Mouse (Mus musculus): ENCODE measurements around the gene Ube2h. TPM values are rescaled to one million over a fixed set of nuclear protein-coding genes. Genes with fewer than 3 reads are reported as not detected.
A peak's percentile ranks its signal among the peaks of the same experiment; 100 is the strongest.

Gene Ube2h
- polyA plus RNA-seq, 1 experiment from 2014 or later = 35.4 TPM

DNA sequence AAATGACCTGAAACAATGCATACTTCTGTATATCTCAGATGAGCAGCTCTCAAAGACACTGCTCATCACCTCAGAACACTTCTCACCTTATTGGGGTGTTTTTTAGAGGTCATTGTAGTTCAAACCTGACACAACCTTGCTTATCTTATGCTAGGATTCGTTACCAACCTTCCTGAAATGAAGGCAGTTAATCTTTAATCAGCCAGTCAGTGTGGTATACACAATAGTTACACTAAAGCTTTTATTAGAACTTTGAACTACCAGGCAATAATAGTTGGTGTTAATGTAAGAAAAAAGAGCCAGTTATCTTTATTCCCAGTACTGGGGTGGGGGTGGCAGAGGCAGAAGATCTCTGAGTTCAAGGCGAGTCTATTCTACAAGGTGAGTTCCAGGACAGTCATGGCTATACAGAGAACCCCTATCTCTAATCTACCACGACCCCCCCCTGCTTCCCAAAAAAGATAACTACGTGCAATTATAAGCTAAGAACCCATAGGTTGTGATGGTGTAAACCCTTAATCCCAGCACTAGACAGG, 72.5 kb downstream of the Ube2h start:
- H3K27ac ChIP-seq (replicated peaks) = no peak overlapping the region
- WGBS = 93% methylated on average over 4 of the region's 4 CpGs

DNA sequence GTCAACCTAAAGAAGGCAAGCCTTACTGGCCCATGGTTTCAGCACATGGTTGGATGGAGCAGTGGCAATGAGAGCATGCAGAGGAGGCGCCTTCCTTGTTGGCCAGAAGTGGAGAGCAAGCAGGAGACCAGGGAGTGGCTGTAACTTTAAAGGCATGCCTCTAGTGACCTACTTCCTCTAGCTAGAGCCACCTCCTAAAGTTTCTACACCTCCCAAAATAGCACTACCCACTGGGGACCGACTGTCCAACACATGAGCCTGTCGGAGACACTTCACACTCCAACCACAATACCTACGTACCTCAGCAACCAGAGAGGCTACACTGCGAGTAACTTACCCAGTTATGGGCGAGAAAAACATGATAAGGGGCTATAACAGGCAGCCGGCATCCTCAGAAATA, 74.1 kb downstream of the Ube2h start:
- H3K27me3 ChIP-seq (replicated peaks; ENCODE audit: low read depth, poor library complexity, severe bottlenecking) = no peaks in the 10 kb centered on the region
- H3K4me3 ChIP-seq = no peak overlapping the region
- 86% methylated on average over 7 of the region's 7 CpGs for WGBS
- H3K36me3 ChIP-seq (replicated peaks) = peaks cover 56% of the 10 kb centered on the region
- H3K27ac ChIP-seq (replicated peaks) = no peak overlapping the region
- DNase-seq (ENCODE audit: low spot score) = no peak
- no peaks in the 10 kb centered on the region for H3K9me3 ChIP-seq
- H3K4me1 ChIP-seq = no peaks in the 10 kb centered on the region

More for the DNA sequence above, 72.5 kb downstream of the Ube2h start:
- Histone ChIP-seq H3K9me3 (no peaks in the 10 kb centered on the region), H3K27me3 (replicated peaks; ENCODE audit: low read depth, poor library complexity, severe bottlenecking) (no peaks in the 10 kb centered on the region), H3K4me1 (no peaks in the 10 kb centered on the region), H3K4me3 (no peak overlapping the region), H3K36me3 (replicated peaks) (peaks cover 45% of the 10 kb centered on the region)
- DNase-seq (ENCODE audit: low spot score) = no peak

DNA sequence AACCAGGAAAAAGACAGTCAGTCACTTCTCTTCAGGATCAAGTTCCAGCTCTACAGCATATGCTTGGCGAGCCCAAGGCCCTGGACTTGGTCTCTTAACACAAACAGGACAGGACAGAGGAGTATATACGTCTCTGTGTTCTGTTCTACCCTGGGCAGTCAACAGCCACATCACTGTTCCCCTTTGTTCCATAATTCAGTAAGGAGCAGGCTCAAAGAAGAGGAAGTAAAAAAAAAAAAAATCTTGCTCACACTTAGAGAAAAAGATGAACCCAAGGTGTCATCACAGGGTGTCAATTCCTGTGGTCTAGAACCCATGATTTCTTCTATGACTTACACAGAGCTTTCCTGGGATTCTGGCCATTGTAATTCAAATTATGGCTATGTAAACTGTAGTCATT, 75.4 kb downstream of the Ube2h start:
- Histone ChIP-seq H3K27ac (replicated peaks) (no peak overlapping the region), H3K4me1 (no peaks in the 10 kb centered on the region), H3K9me3 (no peaks in the 10 kb centered on the region), H3K36me3 (replicated peaks) (peaks cover 52% of the 10 kb centered on the region), H3K27me3 (replicated peaks; ENCODE audit: low read depth, poor library complexity, severe bottlenecking) (no peaks in the 10 kb centered on the region), H3K4me3 (no peak overlapping the region)
- WGBS = 75% methylated on average over 2 of the region's 2 CpGs
- DNase-seq (ENCODE audit: low spot score) = no peak

DNA sequence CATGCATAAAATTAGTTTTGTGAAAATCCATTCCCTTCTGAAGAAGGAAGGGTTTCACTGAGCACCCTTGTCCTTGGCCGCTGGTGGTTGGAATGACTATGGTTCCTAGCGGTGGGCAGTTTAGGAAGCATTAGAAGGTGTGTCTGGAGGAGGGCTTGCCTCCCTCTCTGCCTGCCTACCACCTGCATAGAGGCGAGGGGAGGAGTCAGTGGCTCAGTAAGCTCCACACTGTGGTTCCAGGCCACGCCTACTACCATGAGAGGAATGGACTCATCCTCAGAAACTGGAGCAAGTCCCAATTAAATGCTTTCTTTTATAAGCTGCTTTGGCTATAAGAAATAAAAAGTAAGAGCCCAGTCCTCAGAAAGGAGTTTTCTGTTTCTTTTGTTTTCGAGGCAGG, 76.0 kb downstream of the Ube2h start:
- no peak overlapping the region for H3K27ac ChIP-seq (replicated peaks)
- H3K4me1 ChIP-seq = no peaks in the 10 kb centered on the region
- WGBS = 68% methylated on average over 5 of the region's 5 CpGs
- no peak overlapping the region for H3K4me3 ChIP-seq
- DNase-seq (ENCODE audit: low spot score) = no peak
- H3K36me3 ChIP-seq (replicated peaks) = peaks cover 47% of the 10 kb centered on the region
- H3K27me3 ChIP-seq (replicated peaks; ENCODE audit: low read depth, poor library complexity, severe bottlenecking) = no peaks in the 10 kb centered on the region
- H3K9me3 ChIP-seq = no peaks in the 10 kb centered on the region

DNA sequence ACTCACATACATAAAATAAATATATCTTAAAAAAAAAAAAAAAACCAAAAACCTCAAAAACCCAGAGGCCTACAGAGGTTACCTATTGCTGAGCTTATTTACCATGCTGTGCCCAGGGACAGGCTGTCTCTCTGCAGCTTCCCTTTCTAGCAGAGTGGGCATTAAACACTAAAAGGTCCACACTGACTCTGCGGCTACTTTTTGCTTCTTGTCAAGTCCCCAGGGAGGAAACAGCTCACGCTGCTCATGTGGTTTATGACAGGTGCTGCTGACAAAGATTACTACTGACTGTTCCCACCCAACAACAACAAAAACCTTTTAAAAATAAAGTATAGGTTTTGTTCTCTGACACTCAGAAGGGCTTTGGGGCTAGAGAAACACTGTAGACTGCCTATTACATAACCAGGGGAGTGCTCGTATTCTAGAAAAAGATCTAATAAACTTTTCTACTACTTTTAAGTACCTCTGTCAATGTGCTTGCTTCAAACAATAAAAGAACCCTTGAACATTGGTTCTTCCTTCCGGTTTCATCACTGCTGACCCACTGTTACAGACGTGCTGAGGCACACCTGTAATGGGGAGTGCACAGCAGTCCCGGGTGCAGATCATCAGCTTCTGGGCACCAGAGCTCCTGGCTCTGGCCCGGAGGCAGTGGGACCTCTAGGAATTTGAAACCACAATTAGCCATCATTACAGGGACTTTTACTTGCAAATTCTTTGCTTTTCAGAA, 77.2 kb downstream of the Ube2h start:
- Histone ChIP-seq H3K4me3 (no peak overlapping the region), H3K27me3 (replicated peaks; ENCODE audit: low read depth, poor library complexity, severe bottlenecking) (no peaks in the 10 kb centered on the region), H3K36me3 (replicated peaks) (peaks cover 40% of the 10 kb centered on the region), H3K9me3 (no peaks in the 10 kb centered on the region), H3K4me1 (no peaks in the 10 kb centered on the region), H3K27ac (replicated peaks) (no peak overlapping the region)
- no peak for DNase-seq (ENCODE audit: low spot score)
- 82% methylated on average over 7 of the region's 7 CpGs for WGBS

DNA sequence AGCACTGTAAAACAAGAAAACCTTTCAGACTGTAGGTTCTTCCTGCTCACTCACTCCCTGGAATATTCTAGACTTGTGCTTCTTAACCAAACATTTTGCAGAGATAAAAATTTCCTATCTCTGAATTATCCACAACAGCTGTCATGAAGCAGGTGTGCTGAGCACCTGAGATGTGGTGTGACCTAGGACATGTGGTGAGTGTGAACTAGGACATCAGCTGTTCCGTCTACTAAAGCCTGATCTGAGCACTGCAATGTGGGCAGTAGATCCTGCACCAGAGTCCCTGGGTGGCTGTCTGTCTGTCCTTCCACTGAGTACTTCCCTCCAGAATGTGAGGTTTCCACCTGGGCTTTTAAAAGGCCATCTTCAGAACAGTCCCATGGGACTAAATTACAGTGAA, 79.6 kb downstream of the Ube2h start:
- H3K27ac ChIP-seq (replicated peaks) = no peak overlapping the region
- H3K9me3 ChIP-seq = no peaks in the 10 kb centered on the region
- WGBS = 96% methylated on average over 1 of the region's 1 CpGs
- H3K4me3 ChIP-seq = no peak overlapping the region
- DNase-seq (ENCODE audit: low spot score) = no peak
- H3K27me3 ChIP-seq (replicated peaks; ENCODE audit: low read depth, poor library complexity, severe bottlenecking) = no peaks in the 10 kb centered on the region
- H3K36me3 ChIP-seq (replicated peaks) = peaks cover 44% of the 10 kb centered on the region
- H3K4me1 ChIP-seq = no peaks in the 10 kb centered on the region

DNA sequence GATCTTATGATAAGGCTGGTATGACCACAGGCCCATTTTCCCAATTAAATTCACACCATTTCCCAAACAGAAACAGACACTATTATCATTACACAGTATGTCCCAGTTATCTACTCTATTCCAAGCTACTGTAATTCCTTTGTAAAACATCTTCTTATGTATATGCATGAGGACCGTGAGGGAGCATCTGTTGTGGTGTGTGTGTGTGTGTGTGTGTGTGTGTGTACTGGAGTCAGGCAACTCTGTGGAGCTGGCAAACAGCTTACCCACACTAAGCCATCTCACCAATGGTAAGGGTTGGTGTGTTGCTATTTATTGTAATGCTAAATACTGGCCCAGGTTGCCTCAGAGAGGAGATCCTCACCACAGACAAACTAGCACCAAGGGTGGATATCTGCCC, 82.0 kb downstream of the Ube2h start:
- H3K27me3 ChIP-seq (replicated peaks; ENCODE audit: low read depth, poor library complexity, severe bottlenecking) = no peaks in the 10 kb centered on the region
- WGBS = 84% methylated on average over 1 of the region's 1 CpGs
- no peak overlapping the region for H3K27ac ChIP-seq (replicated peaks)
- no peak for DNase-seq (ENCODE audit: low spot score)
- H3K9me3 ChIP-seq = no peaks in the 10 kb centered on the region
- H3K36me3 ChIP-seq (replicated peaks) = peaks cover 60% of the 10 kb centered on the region
- H3K4me3 ChIP-seq = no peak overlapping the region
- H3K4me1 ChIP-seq = no peaks in the 10 kb centered on the region

DNA sequence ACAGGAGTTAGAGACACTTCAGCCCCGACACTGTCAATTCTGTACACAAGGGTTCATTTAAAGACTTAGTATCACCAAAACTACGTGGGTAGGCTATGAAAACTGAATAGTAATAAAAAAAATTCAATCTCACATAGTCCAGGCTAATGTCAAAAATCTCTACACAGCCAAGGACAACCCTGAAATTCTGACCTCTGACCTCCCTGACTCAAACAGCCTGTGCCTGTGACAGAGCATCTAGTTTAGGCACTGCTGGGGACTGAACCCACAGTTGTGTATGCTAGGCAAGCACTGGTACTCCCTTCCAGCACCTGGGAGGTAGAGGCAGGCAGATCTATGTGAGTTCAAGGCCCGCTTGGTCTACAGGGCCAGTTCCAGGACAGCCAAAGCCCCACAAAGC, 86.8 kb downstream of the Ube2h start:
- Histone ChIP-seq H3K9me3 (no peaks in the 10 kb centered on the region), H3K4me3 (no peak overlapping the region), H3K4me1 (no peaks in the 10 kb centered on the region), H3K27ac (replicated peaks) (no peak overlapping the region), H3K27me3 (replicated peaks; ENCODE audit: low read depth, poor library complexity, severe bottlenecking) (no peaks in the 10 kb centered on the region), H3K36me3 (replicated peaks) (peaks cover 56% of the 10 kb centered on the region)
- WGBS = 84% methylated on average over 3 of the region's 3 CpGs
- DNase-seq (ENCODE audit: low spot score) = no peak

DNA sequence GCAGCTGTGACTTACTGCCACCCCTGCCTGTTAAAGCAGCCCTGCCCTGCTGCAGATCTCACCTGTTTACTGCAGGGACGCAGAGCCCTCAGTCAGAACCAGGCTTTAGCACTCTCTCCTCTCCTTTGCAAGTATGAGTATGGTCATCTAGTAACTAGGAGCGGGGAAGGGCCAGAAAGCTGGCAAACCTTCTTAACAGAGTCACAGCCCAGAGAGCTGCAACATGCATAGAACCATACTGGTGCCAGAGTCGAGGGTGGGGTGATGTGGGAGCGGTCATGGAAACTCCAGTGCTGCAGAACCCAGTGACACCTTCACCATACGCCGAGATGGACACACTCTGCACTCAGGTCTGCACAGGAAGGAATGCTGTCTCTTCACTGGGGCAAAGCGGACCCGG, 91.9 kb downstream of the Ube2h start:
- H3K9me3 ChIP-seq = no peaks in the 10 kb centered on the region
- H3K4me3 ChIP-seq = no peak overlapping the region
- DNase-seq (ENCODE audit: low spot score) = no peak
- no peaks in the 10 kb centered on the region for H3K27me3 ChIP-seq (replicated peaks; ENCODE audit: low read depth, poor library complexity, severe bottlenecking)
- WGBS = 93% methylated on average over 8 of the region's 8 CpGs
- peaks cover 19% of the 10 kb centered on the region for H3K36me3 ChIP-seq (replicated peaks)
- no peak overlapping the region for H3K27ac ChIP-seq (replicated peaks)
- H3K4me1 ChIP-seq = peaks cover 3% of the 10 kb centered on the region; the same call in 1 of the 2 replicates

DNA sequence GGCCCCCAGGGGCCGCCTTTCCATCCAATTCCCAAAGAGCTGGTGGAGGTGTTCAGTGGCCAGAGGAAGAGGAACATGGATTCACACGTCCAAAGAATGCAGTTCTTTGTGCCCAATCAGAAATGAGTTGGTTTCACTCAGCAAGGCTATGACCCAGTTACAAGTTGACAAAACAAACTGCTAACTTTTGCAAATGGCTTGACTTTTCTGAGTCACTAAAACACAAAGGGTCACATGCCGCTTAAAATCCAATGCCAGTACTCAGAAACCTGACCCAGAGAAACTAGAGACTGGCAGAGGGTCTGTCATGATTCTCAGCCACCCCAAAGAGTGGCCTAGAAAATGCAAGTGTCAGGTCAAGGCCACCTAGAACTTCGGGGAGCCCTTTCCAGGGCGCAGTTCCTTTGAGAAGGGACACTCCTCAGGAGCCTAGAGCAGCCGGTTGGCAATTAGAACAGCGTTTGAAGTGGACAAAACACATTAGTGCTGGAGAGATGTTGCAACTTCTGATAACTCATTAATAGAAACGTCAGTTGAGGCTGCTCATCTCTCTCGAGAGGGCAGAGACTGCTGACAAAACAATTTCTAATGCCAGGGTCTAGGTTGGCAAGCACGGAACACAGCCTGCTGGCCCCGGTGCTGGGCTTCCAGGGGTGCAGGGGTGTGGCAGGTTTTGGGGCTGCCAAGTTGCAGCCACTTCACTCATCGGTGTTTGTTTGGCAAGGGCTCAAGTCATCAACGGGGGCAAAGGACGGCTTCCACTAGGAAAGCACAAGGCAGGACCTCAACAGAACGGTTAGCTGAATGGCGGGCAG, 92.5 kb downstream of the Ube2h start:
- Histone ChIP-seq H3K4me1 (peaks cover 3% of the 10 kb centered on the region; the same call in 1 of the 2 replicates), H3K27ac (replicated peaks) (no peak overlapping the region), H3K36me3 (replicated peaks) (peaks cover 18% of the 10 kb centered on the region), H3K27me3 (replicated peaks; ENCODE audit: low read depth, poor library complexity, severe bottlenecking) (no peaks in the 10 kb centered on the region), H3K9me3 (no peaks in the 10 kb centered on the region), H3K4me3 (no peak overlapping the region)
- WGBS = 81% methylated on average over 16 of the region's 16 CpGs
- DNase-seq (ENCODE audit: low spot score) = no peak

DNA sequence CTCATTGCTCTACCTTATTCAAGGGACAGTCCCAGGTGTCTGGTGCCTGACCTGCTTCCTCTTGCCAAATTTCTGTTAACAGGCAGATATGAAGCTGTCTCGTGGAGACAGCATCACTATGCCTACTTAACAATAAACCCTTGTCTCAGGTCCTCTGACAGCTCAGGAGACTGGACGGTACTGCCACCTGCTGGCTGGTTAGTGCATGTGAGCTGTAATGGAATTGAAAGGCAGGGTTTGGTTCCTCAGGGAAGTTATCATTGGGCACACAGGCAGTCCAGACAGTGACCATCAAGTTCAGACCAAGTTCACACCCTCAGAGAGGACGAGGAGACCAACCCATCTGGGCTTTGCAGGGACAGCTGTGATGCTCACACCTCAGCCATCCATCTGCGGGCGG, 93.6 kb downstream of the Ube2h start:
- 33% methylated on average over 5 of the region's 5 CpGs for WGBS
- peaks cover 17% of the 10 kb centered on the region for H3K36me3 ChIP-seq (replicated peaks)
- peak; percentile 77 for DNase-seq (ENCODE audit: low spot score)
- H3K27ac ChIP-seq (replicated peaks) = no peak overlapping the region
- no peaks in the 10 kb centered on the region for H3K27me3 ChIP-seq (replicated peaks; ENCODE audit: low read depth, poor library complexity, severe bottlenecking)
- peaks cover 6% of the 10 kb centered on the region for H3K4me1 ChIP-seq
- H3K4me3 ChIP-seq = no peak overlapping the region
- no peaks in the 10 kb centered on the region for H3K9me3 ChIP-seq

DNA sequence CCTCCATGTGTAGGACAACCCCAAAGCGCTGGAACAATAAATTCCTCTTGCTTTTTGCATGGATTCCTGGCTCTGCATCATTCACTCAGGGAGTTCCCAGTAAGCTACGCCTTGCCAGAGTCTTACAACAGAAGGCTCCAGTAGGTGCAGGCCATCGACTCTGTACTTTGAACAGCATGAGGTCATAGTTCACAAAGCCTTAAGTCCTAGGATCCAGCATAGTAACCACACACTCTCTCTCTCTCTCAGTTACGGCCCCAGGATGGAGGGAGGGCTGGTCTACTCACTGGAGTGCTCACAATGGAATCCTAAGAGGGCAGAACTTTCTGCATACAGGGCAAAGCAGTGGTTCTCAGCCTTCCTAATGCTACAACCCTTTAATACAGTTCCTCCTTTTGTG, 95.5 kb downstream of the Ube2h start:
- H3K36me3 ChIP-seq (replicated peaks) = peaks cover 7% of the 10 kb centered on the region
- WGBS = 57% methylated on average over 4 of the region's 4 CpGs
- no peaks in the 10 kb centered on the region for H3K27me3 ChIP-seq (replicated peaks; ENCODE audit: low read depth, poor library complexity, severe bottlenecking)
- no peak for DNase-seq (ENCODE audit: low spot score)
- no peak overlapping the region for H3K27ac ChIP-seq (replicated peaks)
- H3K9me3 ChIP-seq = no peaks in the 10 kb centered on the region
- no peak overlapping the region for H3K4me3 ChIP-seq
- peaks cover 16% of the 10 kb centered on the region for H3K4me1 ChIP-seq
